Mouse (Mus musculus) testis, adult 2 months (tissue): ENCODE data around the gene Zfp558.

Source experiments
- CTCF ChIP-seq: fragments of 200-500 bp; IDR thresholded peaks from 2 replicates; pipeline ENCODE4 v1.5.1; 2012; ENCODE audit warnings: low read depth, mild to moderate bottlenecking, inconsistent platforms, low read length, moderate library complexity; ENCODE audit not compliant: control insufficient read depth, insufficient read depth, insufficient replicate concordance
- POLR2A ChIP-seq: fragments of 200-500 bp; IDR thresholded peaks from 2 replicates; pipeline ENCODE4 v1.6.1; 2012; ENCODE audit warnings: low read depth, mild to moderate bottlenecking, inconsistent platforms, low read length, moderate library complexity; ENCODE audit not compliant: control insufficient read depth

DNA sequence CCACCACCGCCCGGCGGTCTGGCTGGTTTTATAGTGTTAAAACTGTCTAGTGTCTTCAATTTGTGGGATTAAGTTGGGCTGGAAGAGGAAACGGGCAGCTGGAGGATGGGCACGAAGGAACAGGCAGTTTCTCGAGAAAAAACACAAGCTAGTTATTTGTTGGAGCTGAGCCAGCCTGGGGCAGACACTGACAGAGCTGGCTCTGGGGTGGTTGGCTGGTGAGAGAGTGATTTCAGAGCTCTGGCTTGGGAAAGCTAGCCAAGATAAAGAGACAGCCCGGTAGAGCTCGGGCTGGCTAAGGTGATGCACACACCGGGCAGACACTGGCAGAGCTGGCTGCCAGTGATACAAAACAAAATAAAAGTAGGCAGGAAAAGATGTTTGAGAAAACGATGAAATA lies 46.4 kb downstream of the Zfp558 start:
- TF ChIP-seq CTCF, result no peak
- TF ChIP-seq POLR2A, result no peak
